Mouse (Mus musculus): Measurements from ENCODE around the gene Ormdl3.
"Not testable (repeated sequence)": the region's sequence is repeated elsewhere in the genome, so short reads cannot be mapped to it uniquely, and the experiment has no call there.

- TF ChIP-seq EP300 (IDR thresholded peaks at IDR 0.05; ENCODE audit: insufficient read depth, low read depth, low read length); POLR2A (IDR thresholded peaks at IDR 0.05; ENCODE audit: insufficient read depth, low read length); CTCF (IDR thresholded peaks at IDR 0.05; ENCODE audit: low read depth, low read length): not testable (repeated sequence)
Observed at GRCm38 (mm10) chr11:98624381-98624780, 37.2 kb upstream of the Ormdl3 start.
